Mouse (Mus musculus) thymus, adult 18-20 months (tissue): ENCODE results near the gene Olfr1155.

Source experiments
- DNase-seq, 2 experiments: peaks; one replicate each; pipeline ENCODE4 v3.0.0; 2022; ENCODE audit warnings: mixed read lengths in 2 of 2

Gene Olfr1155

DNA sequence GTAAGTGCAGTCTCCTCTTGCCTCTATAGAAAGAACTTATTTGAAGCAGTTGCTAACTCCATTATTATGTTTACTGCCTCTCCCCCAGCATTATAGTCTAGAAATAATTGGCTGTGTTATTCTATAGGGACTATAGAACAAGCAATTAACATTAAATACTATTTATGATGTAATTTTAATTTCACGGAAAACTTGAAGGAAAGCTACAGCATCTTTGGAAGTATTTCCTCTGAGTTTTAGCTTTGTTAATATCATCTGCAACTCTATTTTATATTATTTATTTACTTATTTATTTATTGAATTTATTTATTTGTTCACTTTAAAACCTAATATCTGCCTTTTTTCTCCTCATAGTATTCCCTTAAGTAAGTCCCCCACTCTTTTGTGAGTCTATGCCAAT lies at the start of gene Olfr1155:
Gene Olfr1155 (minus strand): TSS at position 101 of the 400 bp plus-strand sequence.
- no peak for DNase-seq

DNA sequence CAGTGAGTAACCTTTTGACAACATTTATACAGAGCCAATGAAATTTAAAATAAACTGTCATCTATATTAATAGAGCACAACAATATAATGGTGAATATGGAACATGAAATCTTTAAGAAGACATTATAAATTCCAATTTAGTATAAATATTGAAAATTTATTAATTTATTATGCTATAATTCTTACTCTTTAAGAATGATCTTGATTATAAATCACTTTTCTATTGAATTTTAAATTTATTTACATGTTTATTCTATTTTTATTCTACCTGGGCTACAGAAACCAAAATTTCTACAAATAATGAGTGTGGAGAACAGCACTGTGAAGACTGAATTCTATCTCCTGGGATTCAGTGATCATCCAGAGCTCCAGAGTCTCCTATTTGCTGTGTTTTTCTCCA lies 44.9 kb upstream of the Olfr1155 start, which contains the start of gene Olfr1158:
Gene Olfr1158 (plus strand): TSS at position 301 of the 400 bp plus-strand sequence.
- no peak for DNase-seq

DNA sequence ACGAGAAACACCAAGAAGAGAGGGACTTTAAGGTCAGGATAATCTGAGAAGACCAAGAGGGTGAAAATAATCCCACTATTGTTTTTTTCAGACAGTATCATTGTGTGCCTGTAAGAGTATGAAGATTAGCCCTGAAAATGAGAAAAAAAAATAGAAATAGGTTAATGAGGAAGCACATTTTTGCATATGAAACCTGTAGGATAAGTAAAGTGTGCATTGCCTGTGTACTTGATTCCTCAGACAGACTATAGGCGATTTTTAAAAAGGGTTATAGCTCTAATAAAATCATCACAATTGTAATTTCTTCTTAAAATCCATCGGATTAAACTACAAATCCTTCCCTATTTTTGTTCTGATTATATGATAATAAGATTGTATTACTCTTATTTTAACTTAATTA lies 29.6 kb upstream of the Olfr1155 start, which contains the start of gene Olfr74:
Gene Olfr74 (minus strand): TSS at position 101 of the 400 bp plus-strand sequence.
- DNase-seq, result no peak

DNA sequence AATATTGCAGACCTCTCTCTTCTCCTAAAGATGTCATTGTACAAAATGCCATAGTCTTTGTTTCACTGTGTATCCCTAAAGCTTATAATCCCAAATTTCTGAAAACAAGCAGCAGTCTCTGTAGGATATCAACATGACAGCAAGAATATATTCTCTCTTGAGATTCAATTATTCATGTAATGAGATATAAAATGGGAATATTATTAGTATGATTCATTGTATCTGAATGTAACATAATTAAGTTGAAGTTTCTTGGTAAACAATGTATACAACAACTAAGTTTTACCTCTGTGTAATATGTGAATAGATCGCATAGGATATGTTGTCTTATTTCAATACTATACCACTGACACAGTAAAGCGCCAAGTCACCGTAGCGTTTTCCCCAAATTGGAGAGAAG lies 23.3 kb upstream of the Olfr1155 start, which contains the start of gene Olfr1157:
Gene Olfr1157 (minus strand): TSS at position 101 of the 400 bp plus-strand sequence.
- DNase-seq, result no peak

DNA sequence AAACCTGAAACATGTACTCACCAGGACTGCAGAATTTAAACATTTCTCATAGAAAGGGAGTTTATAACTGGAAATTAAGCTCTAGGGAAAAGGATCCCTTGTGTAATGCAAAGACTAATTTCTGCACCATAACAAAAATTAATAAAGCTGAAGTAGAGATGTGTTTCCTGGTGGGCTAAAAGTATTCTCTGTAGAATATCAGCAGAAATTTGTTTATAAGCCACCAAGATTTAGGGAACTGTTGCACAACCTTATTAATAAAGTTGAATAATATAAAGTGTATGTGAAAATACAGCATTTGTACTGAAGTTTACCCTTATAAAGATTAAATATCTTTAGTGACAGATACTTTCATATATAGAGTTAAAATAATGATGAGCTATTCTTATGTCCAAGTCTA lies 8.1 kb upstream of the Olfr1155 start, which contains the start of gene Olfr1156:
Gene Olfr1156 (minus strand): TSS at position 101 of the 400 bp plus-strand sequence.
- DNase-seq, result no peak

DNA sequence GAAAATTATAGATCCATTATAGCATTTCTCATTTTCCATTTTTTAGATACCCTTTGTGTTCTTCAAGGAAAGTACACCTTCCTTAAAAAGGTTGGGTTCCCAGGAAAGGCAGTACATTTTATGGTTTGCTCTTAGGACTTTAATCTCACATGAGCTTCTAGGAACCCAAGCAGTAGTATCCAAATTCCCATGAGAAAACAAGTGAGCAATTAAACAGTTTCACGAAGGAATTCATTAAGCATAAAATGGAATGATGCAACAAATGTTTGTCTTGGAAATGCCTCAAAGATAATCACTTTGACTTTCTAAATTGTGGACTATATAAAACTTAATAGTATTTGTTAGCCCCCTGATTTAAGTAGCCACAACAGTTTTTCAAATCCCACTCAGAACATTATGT lies 39.9 kb downstream of the Olfr1155 start, which contains the start of gene Olfr1154:
Gene Olfr1154 (minus strand): TSS at position 101 of the 400 bp plus-strand sequence.
- DNase-seq, result no peak

DNA sequence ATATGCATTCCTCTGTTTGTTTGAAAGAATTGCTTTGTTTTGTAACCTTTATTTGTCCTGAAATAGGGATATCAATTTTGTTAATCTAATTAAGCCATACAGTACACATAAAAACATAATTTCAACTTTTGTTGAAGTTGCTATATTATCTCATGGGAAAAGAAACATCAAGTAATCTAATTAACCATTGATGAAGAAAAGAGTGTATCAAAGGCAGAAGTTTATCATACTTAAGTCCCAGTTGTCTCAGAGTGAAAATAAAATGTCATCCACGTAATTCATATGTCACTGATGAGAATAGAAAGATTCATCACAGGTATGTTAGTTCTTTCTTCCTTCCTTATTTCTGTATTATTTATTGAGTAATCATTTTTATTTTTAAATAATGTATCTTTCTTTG lies 50.3 kb downstream of the Olfr1155 start, which contains the start of gene Olfr1153:
Gene Olfr1153 (plus strand): TSS at position 301 of the 400 bp plus-strand sequence.
- DNase-seq, result no peak
